Mouse (Mus musculus): Measurements from ENCODE around the gene Srsf10. TPM values are rescaled to one million over a fixed set of nuclear protein-coding genes. Genes with fewer than 3 reads are reported as not detected.

The Srsf10 gene
- polyA plus RNA-seq, 1 experiment from 2014 or later = 228 TPM

DNA sequence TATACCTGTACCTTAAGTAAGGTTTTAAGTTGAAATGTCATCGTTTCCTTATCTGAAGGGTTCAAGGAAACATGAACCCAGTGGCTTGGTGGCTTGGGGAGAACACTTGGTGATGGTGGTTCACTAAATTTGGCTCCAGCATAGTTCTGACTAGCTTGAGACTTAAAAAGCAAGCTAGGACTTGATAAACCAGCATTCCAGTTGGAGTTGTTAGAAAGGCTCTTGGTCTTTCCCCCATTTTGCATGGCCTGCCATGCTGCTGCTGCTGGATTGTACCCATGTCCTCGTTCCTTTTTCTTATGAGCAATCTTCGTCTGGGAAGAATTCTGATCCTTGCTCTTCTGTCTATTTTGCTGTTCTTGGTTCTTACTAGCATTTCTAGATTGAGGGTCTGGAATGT, 16.5 kb downstream of the Srsf10 start:
- Histone ChIP-seq H3K9me3 (ENCODE audit: control insufficient read depth, low read length) (no peaks in the 10 kb centered on the region), H3K36me3 (ENCODE audit: control insufficient read depth, insufficient read depth, low read length) (peaks cover 12% of the 10 kb centered on the region), H3K4me1 (ENCODE audit: control insufficient read depth, insufficient read depth, low read length) (peaks cover 31% of the 10 kb centered on the region), H3K27me3 (ENCODE audit: control insufficient read depth, insufficient read depth, low read length) (no peaks in the 10 kb centered on the region), H3K9ac (replicated peaks; ENCODE audit: low read depth, low read length) (peak overlapping the region; percentile 76; the same call in 1 of the 2 replicates), H3K27ac (ENCODE audit: low read depth, low read length) (no peak overlapping the region), H3K4me3 (ENCODE audit: low read depth, low read length) (peak overlapping the region; percentile 62), H3K4me2 (ENCODE audit: low read depth, low read length) (peak overlapping the region; percentile 77)
- 57% methylated on average over 3 of the region's 3 CpGs for WGBS
- ATAC-seq (ENCODE audit: low read depth) = no peak

GRCm38 (mm10) chr4:135872589-135873391, 17.2 kb downstream of the Srsf10 start:
- H3K4me1 ChIP-seq (ENCODE audit: control insufficient read depth, insufficient read depth, low read length) = peaks cover 32% of the 10 kb centered on the region
- no peak for ATAC-seq (ENCODE audit: low read depth)

DNA sequence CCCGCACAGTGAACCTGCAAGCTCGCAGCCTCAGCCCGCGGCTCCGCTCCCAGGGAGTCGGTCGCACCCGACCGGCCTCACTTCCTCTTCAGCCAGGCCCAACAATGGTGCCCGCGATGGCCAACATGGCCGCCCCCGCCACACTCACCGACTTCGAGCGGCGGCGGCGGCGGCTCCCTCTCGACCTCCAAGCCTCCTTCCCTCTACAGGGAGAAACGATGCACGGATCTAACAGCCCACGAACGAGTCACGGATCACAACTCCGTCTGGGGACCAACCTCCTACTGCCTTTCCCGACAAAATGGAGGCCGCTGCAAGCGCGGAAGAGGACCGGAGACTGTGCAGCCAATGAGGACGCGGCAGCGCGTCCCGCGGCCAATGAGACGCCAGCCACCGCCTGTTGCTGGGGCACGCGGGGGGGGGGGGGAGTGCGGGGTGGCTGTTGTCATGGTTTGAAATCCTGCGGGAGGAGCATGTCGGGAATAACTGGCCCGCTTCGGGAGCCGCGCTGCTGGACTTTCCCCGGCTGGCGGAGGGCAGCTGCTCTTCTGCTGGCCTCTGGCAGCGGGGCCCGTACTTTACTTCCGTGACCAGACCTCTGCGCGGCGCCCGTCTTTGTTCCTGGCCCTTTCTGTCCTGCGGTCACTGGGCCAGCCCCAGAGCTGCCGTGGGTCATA, 18.1 kb downstream of the Srsf10 start, which contains the start of gene Pnrc2:
Pnrc2 (minus strand) TSS at position 325 of the 677 bp plus-strand sequence.
- under 1% methylated on average over 51 of the region's 60 CpGs for WGBS
- Histone ChIP-seq H3K4me3 (ENCODE audit: low read depth, low read length) (peak within 1 kb of the TSS; percentile 62), H3K4me2 (ENCODE audit: low read depth, low read length) (peak within 1 kb of the TSS; percentile 77), H3K9me3 (ENCODE audit: control insufficient read depth, low read length) (no peaks in the 10 kb centered on the region), H3K4me1 (ENCODE audit: control insufficient read depth, insufficient read depth, low read length) (peaks cover 32% of the 10 kb centered on the region), H3K9ac (replicated peaks; ENCODE audit: low read depth, low read length) (peak within 1 kb of the TSS; percentile 76), H3K27me3 (ENCODE audit: control insufficient read depth, insufficient read depth, low read length) (no peaks in the 10 kb centered on the region), H3K27ac (ENCODE audit: low read depth, low read length) (peak within 1 kb of the TSS; percentile 97), H3K36me3 (ENCODE audit: control insufficient read depth, insufficient read depth, low read length) (peaks cover 12% of the 10 kb centered on the region)
- ATAC-seq (ENCODE audit: low read depth) = peak; percentile 96

More at GRCm38 (mm10) chr4:135872589-135873391, 17.2 kb downstream of the Srsf10 start:
- Histone ChIP-seq H3K36me3 (ENCODE audit: control insufficient read depth, insufficient read depth, low read length) (peaks cover 12% of the 10 kb centered on the region), H3K27ac (ENCODE audit: low read depth, low read length) (peak overlapping the region; percentile 97), H3K9ac (replicated peaks; ENCODE audit: low read depth, low read length) (peak overlapping the region; percentile 76), H3K9me3 (ENCODE audit: control insufficient read depth, low read length) (no peaks in the 10 kb centered on the region), H3K27me3 (ENCODE audit: control insufficient read depth, insufficient read depth, low read length) (no peaks in the 10 kb centered on the region), H3K4me2 (ENCODE audit: low read depth, low read length) (peak overlapping the region; percentile 77), H3K4me3 (ENCODE audit: low read depth, low read length) (peak overlapping the region; percentile 62)
- 9% methylated on average over 17 of the region's 17 CpGs for WGBS

GRCm38 (mm10) chr4:135874564-135875535, 19.3 kb downstream of the Srsf10 start:
- Histone ChIP-seq H3K36me3 (ENCODE audit: control insufficient read depth, insufficient read depth, low read length) (peaks cover 7% of the 10 kb centered on the region), H3K4me3 (ENCODE audit: low read depth, low read length) (no peak overlapping the region), H3K4me1 (ENCODE audit: control insufficient read depth, insufficient read depth, low read length) (peaks cover 32% of the 10 kb centered on the region), H3K4me2 (ENCODE audit: low read depth, low read length) (no peak overlapping the region), H3K9me3 (ENCODE audit: control insufficient read depth, low read length) (no peaks in the 10 kb centered on the region), H3K27ac (ENCODE audit: low read depth, low read length) (peak overlapping the region; percentile 97; the same call in 1 of the 2 replicates), H3K27me3 (ENCODE audit: control insufficient read depth, insufficient read depth, low read length) (no peaks in the 10 kb centered on the region), H3K9ac (replicated peaks; ENCODE audit: low read depth, low read length) (no peak overlapping the region)
- ATAC-seq (ENCODE audit: low read depth) = no peak
- WGBS = 78% methylated on average over 10 of the region's 10 CpGs

- Histone ChIP-seq H3K4me1 (ENCODE audit: control insufficient read depth, insufficient read depth, low read length) (peaks cover 30% of the 10 kb centered on the region), H3K36me3 (ENCODE audit: control insufficient read depth, insufficient read depth, low read length) (peaks cover 5% of the 10 kb centered on the region), H3K4me2 (ENCODE audit: low read depth, low read length) (no peak overlapping the region), H3K4me3 (ENCODE audit: low read depth, low read length) (no peak overlapping the region), H3K9me3 (ENCODE audit: control insufficient read depth, low read length) (no peaks in the 10 kb centered on the region), H3K27ac (ENCODE audit: low read depth, low read length) (no peak overlapping the region), H3K9ac (replicated peaks; ENCODE audit: low read depth, low read length) (no peak overlapping the region), H3K27me3 (ENCODE audit: control insufficient read depth, insufficient read depth, low read length) (no peaks in the 10 kb centered on the region)
- no peak for ATAC-seq (ENCODE audit: low read depth)
- 27% methylated on average over 7 of the region's 7 CpGs for WGBS
Measured at GRCm38 (mm10) chr4:135875546-135875945, 20.0 kb downstream of the Srsf10 start.

GRCm38 (mm10) chr4:135875991-135876582, 20.5 kb downstream of the Srsf10 start:
- H3K9me3 ChIP-seq (ENCODE audit: control insufficient read depth, low read length) = no peaks in the 10 kb centered on the region
- H3K4me2 ChIP-seq (ENCODE audit: low read depth, low read length) = peak overlapping the region; percentile 43
- peaks cover 4% of the 10 kb centered on the region for H3K36me3 ChIP-seq (ENCODE audit: control insufficient read depth, insufficient read depth, low read length)
- peak overlapping the region; percentile 10; the same call in 1 of the 2 replicates for H3K27ac ChIP-seq (ENCODE audit: low read depth, low read length)
- no peak overlapping the region for H3K9ac ChIP-seq (replicated peaks; ENCODE audit: low read depth, low read length)
- 2% methylated on average over 9 of the region's 9 CpGs for WGBS
- peaks cover 26% of the 10 kb centered on the region for H3K4me1 ChIP-seq (ENCODE audit: control insufficient read depth, insufficient read depth, low read length)
- H3K4me3 ChIP-seq (ENCODE audit: low read depth, low read length) = peak overlapping the region; percentile 7; the same call in 1 of the 2 replicates
- no peaks in the 10 kb centered on the region for H3K27me3 ChIP-seq (ENCODE audit: control insufficient read depth, insufficient read depth, low read length)
- no peak for ATAC-seq (ENCODE audit: low read depth)

DNA sequence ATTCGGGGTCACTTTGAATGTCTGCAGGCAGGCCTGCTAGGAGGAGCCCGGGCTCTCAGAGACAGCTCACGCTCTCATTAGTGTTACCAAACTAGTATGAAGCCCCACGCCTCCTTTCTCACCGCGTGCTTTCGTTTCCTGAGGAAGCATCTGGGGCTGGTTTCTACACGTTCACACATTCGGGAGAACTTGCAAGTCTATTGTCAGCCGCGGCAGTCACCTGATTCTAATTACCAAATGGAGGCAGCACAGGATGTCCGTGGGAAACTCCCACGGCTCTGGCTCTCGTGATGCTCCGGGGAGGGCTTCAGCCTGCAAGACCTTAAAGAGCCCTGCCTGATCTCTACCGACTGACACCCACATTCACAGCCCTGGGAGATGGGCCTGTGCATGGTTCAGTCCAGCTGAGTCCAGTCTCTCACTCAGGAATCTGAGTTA, 21.1 kb downstream of the Srsf10 start:
- Histone ChIP-seq H3K4me3 (ENCODE audit: low read depth, low read length) (peak overlapping the region; percentile 7; the same call in 1 of the 2 replicates), H3K36me3 (ENCODE audit: control insufficient read depth, insufficient read depth, low read length) (peaks cover under 1% of the 10 kb centered on the region; the same call in 1 of the 2 replicates), H3K4me2 (ENCODE audit: low read depth, low read length) (peak overlapping the region; percentile 43), H3K4me1 (ENCODE audit: control insufficient read depth, insufficient read depth, low read length) (peaks cover 23% of the 10 kb centered on the region), H3K27me3 (ENCODE audit: control insufficient read depth, insufficient read depth, low read length) (no peaks in the 10 kb centered on the region), H3K27ac (ENCODE audit: low read depth, low read length) (peak overlapping the region; percentile 23; the same call in 1 of the 2 replicates), H3K9ac (replicated peaks; ENCODE audit: low read depth, low read length) (0 out of 2 replicates have a peak overlapping the region, but pooled peaks have one; percentile 32), H3K9me3 (ENCODE audit: control insufficient read depth, low read length) (no peaks in the 10 kb centered on the region)
- 3% methylated on average over 16 of the region's 16 CpGs for WGBS
- no peak for ATAC-seq (ENCODE audit: low read depth)

DNA sequence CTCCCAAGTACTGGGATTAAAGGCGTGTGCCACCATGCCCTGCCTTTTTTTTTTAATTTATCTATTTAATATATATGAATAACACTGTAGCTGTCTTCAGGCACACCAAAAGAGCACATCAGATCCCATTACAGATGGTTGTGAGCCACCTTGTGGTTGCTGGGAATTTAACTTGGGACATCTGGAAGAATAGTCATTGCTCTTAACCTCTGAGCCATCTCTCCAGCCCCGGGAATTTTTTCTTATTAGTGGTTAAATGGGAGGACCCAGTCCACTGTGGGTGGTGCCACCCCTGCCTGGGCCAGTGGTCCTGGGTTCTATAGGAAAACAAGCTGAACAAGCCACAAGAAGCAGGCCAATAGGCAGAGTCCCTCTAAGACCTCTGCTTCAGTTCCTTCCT, 22.2 kb downstream of the Srsf10 start:
- Histone ChIP-seq H3K36me3 (ENCODE audit: control insufficient read depth, insufficient read depth, low read length) (no peaks in the 10 kb centered on the region), H3K4me3 (ENCODE audit: low read depth, low read length) (no peak overlapping the region), H3K4me2 (ENCODE audit: low read depth, low read length) (no peak overlapping the region), H3K27ac (ENCODE audit: low read depth, low read length) (no peak overlapping the region), H3K4me1 (ENCODE audit: control insufficient read depth, insufficient read depth, low read length) (peaks cover 13% of the 10 kb centered on the region), H3K27me3 (ENCODE audit: control insufficient read depth, insufficient read depth, low read length) (no peaks in the 10 kb centered on the region), H3K9me3 (ENCODE audit: control insufficient read depth, low read length) (no peaks in the 10 kb centered on the region), H3K9ac (replicated peaks; ENCODE audit: low read depth, low read length) (no peak overlapping the region)
- 74% methylated on average over 2 of the region's 2 CpGs for WGBS
- ATAC-seq (ENCODE audit: low read depth) = no peak
